Mouse (Mus musculus) bone marrow, adult 2 months (tissue): ENCODE measurements around the gene Slc34a2.

Experiments used
- CTCF ChIP-seq: fragments of 200-500 bp; IDR thresholded peaks from 2 replicates; pipeline ENCODE4 v1.5.1; 2011; ENCODE audit warnings: low read length, control low read depth; ENCODE audit not compliant: control insufficient read depth, insufficient read depth
- POLR2A ChIP-seq: fragments of 200-500 bp; IDR thresholded peaks from 2 replicates; pipeline ENCODE4 v1.6.1; 2011; ENCODE audit warnings: low read depth, mild to moderate bottlenecking, control low read depth, low read length, borderline replicate concordance; ENCODE audit not compliant: control insufficient read depth

GRCm38 (mm10) chr5:53018316-53018715 lies 19.6 kb upstream of the Slc34a2 start:
- TF ChIP-seq CTCF (no peak), POLR2A (no peak)
